Comparison of ENCODE assay signal across 17 mouse cellular contexts in the genomic region with DNA sequence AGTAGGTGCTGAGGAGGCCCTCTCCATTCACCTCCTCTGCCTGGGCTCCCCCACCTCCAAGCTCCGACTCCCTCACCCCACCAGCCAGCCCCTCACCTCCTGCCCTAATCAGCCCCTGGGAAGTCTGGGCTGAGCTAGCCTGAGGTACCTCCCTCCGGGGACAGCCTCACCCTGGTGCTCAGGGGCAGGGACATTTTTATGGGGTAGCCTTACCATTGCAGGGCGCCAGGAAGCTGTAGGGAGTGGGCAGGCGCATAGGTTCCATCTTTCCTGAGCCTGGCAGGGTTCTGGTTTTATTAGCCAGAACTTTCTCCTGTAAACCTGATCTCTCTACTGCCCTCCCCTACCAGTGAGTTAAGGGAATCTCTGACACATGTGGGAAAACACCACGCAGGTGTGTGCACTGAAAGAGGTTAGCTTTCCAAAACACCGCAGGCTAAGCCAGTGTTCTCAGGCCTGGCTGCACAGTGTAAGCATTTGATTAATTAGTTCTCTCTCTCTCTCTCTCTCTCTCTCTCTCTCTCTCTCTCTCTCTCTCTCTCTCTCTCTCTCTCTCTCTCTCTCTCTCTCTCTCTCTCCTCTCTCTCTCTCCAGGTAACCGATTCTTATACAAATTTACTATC.
"Had no signal": no experiment of that assay in that cellular context is flagged by ENCODE, and none has a peak within 500 bp of the region (broad histone marks: within the 10 kb centered on the region; RNA-seq: fewer than 3 reads in every experiment).

No protein-coding gene starts in this region.

- ATAC-seq: inflammation-experienced regulatory T-cells, adult 6 months; intestine, postnatal 0 days; liver, postnatal 0 days; midbrain, embryonic 13.5 days had no signal

- H3K9ac ChIP-seq: liver, embryonic 13.5 days; liver, postnatal 0 days; lung, embryonic 15.5 days; midbrain, embryonic 13.5 days; neural tube, embryonic 15.5 days had no signal

- H3K4me1 ChIP-seq: lung, embryonic 15.5 days; midbrain, embryonic 13.5 days; neural tube, embryonic 15.5 days had no signal

- H3K27me3 ChIP-seq: liver, embryonic 13.5 days; lung, embryonic 15.5 days; midbrain, embryonic 13.5 days; neural tube, embryonic 15.5 days had no signal

- H3K27ac ChIP-seq: liver, embryonic 13.5 days; lung, embryonic 15.5 days; macrophage; midbrain, embryonic 13.5 days; neural tube, embryonic 15.5 days; stomach, postnatal 0 days had no signal

- DNase-seq: layer of hippocampus, adult 9-11 months; layer of hippocampus, postnatal 36 days; liver; liver, embryonic 13.5 days; liver, postnatal 0 days; lung, postnatal 14 days; right cerebral cortex, adult 18-20 months; right cerebral cortex, postnatal 25 days; thymus, postnatal 4 days had no signal

- H3K4me2 ChIP-seq: liver, embryonic 13.5 days; lung, embryonic 15.5 days; midbrain, embryonic 13.5 days; neural tube, embryonic 15.5 days had no signal

- H3K9me3 ChIP-seq: liver, embryonic 13.5 days; lung, embryonic 15.5 days; midbrain, embryonic 13.5 days; neural tube, embryonic 15.5 days had no signal

- H3K36me3 ChIP-seq: liver, embryonic 13.5 days; lung, embryonic 15.5 days had no signal

- H3K4me3 ChIP-seq: liver, embryonic 13.5 days; lung, embryonic 15.5 days; midbrain, embryonic 13.5 days; myocyte; neural tube, embryonic 15.5 days had no signal
